Mouse (Mus musculus): ENCODE results near the gene Dnttip2. TPM values are rescaled to one million over a fixed set of nuclear protein-coding genes. Genes with fewer than 3 reads are reported as not detected.
"Not testable (repeated sequence)": the region's sequence is repeated elsewhere in the genome, so short reads cannot be mapped to it uniquely, and the experiment has no call there.

Gene Dnttip2
- polyA plus RNA-seq, 1 experiment from 2014 or later, result 68.1 TPM

DNA sequence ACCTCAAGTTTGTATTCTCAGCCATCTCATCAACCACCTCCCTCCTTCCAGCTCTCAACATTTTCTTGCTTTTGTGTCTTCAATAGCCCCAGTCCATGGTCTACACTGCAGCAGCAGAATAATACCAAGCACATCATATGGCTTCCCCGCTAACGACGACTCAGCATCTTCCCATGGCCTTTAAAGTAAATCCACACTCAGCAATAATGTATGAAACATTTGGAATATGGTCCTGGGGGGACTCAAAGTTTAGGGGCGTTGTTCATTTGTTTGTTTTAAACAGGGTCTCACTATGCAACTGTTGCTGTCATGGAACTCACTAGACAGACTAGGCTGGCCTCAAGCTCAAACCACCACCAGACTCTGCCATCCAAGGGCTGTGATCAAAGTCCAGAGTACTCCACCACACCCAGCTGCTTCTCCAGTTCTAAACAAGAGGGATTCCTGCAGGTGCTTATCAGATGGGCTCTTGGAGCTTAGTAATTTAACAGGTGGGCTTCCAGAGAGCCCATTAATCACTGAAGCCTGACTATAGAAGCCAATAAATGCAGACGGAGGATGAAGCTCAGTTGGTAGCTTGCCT is 14.5 kb downstream of the Dnttip2 start:
- Histone ChIP-seq H3K27ac (ENCODE audit: low read length) (no peak overlapping the region), H3K9ac (replicated peaks; ENCODE audit: low read length) (no peak overlapping the region), H3K27me3 (ENCODE audit: insufficient read depth, low read length) (no peaks in the 10 kb centered on the region), H3K4me2 (replicated peaks; ENCODE audit: low read depth, low read length) (no peak overlapping the region), H3K4me1 (ENCODE audit: insufficient read depth, low read length) (peaks cover 10% of the 10 kb centered on the region; the same call in 1 of the 2 replicates), H3K36me3 (ENCODE audit: insufficient read depth, low read length) (peaks cover 18% of the 10 kb centered on the region), H3K4me3 (ENCODE audit: low read length) (no peak overlapping the region), H3K9me3 (ENCODE audit: low read length) (no peaks in the 10 kb centered on the region)
- 75% methylated on average over 5 of the region's 5 CpGs for WGBS
- ATAC-seq (ENCODE audit: low FRiP score, low TSS enrichment), result no peak

DNA sequence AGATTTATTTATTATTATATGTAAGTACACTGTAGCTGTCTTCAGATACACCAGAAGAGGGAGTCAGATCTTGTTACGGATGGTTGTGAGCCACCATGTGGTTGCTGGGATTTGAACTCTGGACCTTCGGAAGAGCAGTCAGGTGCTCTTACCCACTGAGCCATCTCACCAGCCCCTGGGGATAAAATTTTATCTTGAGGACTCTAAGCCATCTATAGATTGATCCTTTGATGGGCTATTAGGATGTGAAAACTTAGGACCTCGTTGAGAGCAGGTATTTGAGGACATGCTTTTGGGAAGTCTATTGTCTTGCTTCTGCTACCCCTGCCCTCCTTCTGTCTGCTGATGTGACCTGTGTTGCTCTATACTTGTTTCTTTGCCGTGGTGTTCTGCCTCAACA is 15.2 kb downstream of the Dnttip2 start:
- H3K4me3 ChIP-seq (ENCODE audit: low read length); H3K9ac ChIP-seq (replicated peaks; ENCODE audit: low read length); H3K27me3 ChIP-seq (ENCODE audit: insufficient read depth, low read length); H3K27ac ChIP-seq (ENCODE audit: low read length); H3K9me3 ChIP-seq (ENCODE audit: low read length); H3K4me2 ChIP-seq (replicated peaks; ENCODE audit: low read depth, low read length); ATAC-seq (ENCODE audit: low FRiP score, low TSS enrichment): not testable (repeated sequence)
- Histone ChIP-seq H3K4me1 (ENCODE audit: insufficient read depth, low read length) (peaks cover 13% of the 10 kb centered on the region), H3K36me3 (ENCODE audit: insufficient read depth, low read length) (peaks cover 12% of the 10 kb centered on the region)
- WGBS, result 65% methylated on average over 3 of the region's 4 CpGs

DNA sequence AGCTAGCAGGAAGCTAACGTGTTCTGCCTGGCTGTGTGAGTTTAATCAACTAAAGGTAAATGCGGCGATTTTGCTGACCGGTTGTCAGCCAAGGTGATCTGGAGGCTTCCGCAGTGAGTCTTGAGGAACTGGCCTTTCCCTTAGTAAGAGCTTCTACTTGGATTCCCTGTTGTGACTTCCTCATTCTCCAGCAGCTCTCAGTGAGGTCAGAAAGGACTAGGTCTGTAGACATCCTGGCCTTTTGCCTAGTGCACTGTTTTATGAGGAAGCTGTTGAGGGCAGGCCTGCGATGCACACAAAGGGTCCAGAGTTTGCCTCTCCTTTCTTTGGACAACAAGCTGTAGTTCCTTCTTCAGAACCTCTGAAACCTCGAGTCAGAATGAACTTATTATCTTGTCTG is 16.5 kb downstream of the Dnttip2 start:
- Histone ChIP-seq H3K27me3 (ENCODE audit: insufficient read depth, low read length) (no peaks in the 10 kb centered on the region), H3K4me2 (replicated peaks; ENCODE audit: low read depth, low read length) (no peak overlapping the region), H3K9ac (replicated peaks; ENCODE audit: low read length) (no peak overlapping the region), H3K36me3 (ENCODE audit: insufficient read depth, low read length) (0 out of 2 replicates have a peak, but pooled peaks cover 2% of the 10 kb centered on the region), H3K27ac (ENCODE audit: low read length) (0 out of 2 replicates have a peak overlapping the region, but pooled peaks have one; percentile 3), H3K9me3 (ENCODE audit: low read length) (no peaks in the 10 kb centered on the region), H3K4me1 (ENCODE audit: insufficient read depth, low read length) (peaks cover 18% of the 10 kb centered on the region), H3K4me3 (ENCODE audit: low read length) (no peak overlapping the region)
- ATAC-seq (ENCODE audit: low FRiP score, low TSS enrichment), result no peak
- 78% methylated on average over 7 of the region's 7 CpGs for WGBS

DNA sequence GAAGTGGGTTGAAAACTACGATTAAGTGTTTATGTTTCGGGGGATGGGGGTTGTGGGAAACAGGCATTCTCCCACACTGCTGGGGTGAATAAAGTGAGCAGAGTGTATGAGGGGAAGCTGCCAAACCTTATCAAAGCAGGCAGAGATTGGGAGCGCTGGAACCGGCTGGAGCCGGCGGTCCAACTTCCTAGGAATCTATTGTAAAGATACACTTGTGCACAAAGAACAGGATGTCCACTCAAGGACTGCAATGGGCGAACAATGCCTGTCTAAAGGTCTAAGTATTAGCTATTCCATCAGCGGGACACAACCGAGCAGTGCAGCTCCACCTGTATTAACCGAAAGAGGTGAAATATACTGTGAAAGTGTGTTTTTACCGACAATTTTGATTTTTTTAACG is 17.6 kb downstream of the Dnttip2 start:
- H3K4me2 ChIP-seq (replicated peaks; ENCODE audit: low read depth, low read length), result peak overlapping the region; percentile 80
- no peaks in the 10 kb centered on the region for H3K27me3 ChIP-seq (ENCODE audit: insufficient read depth, low read length)
- WGBS, result 50% methylated on average over 12 of the region's 12 CpGs
- peak overlapping the region; percentile 93; the same call in 1 of the 2 replicates for H3K9ac ChIP-seq (replicated peaks; ENCODE audit: low read length)
- H3K36me3 ChIP-seq (ENCODE audit: insufficient read depth, low read length), result no peaks in the 10 kb centered on the region
- no peaks in the 10 kb centered on the region for H3K9me3 ChIP-seq (ENCODE audit: low read length)
- H3K4me1 ChIP-seq (ENCODE audit: insufficient read depth, low read length), result peaks cover 18% of the 10 kb centered on the region
- no peak for ATAC-seq (ENCODE audit: low FRiP score, low TSS enrichment)
- peak overlapping the region; percentile 32; the same call in 1 of the 2 replicates for H3K27ac ChIP-seq (ENCODE audit: low read length)
- no peak overlapping the region; the same call in 1 of the 2 replicates for H3K4me3 ChIP-seq (ENCODE audit: low read length)

DNA sequence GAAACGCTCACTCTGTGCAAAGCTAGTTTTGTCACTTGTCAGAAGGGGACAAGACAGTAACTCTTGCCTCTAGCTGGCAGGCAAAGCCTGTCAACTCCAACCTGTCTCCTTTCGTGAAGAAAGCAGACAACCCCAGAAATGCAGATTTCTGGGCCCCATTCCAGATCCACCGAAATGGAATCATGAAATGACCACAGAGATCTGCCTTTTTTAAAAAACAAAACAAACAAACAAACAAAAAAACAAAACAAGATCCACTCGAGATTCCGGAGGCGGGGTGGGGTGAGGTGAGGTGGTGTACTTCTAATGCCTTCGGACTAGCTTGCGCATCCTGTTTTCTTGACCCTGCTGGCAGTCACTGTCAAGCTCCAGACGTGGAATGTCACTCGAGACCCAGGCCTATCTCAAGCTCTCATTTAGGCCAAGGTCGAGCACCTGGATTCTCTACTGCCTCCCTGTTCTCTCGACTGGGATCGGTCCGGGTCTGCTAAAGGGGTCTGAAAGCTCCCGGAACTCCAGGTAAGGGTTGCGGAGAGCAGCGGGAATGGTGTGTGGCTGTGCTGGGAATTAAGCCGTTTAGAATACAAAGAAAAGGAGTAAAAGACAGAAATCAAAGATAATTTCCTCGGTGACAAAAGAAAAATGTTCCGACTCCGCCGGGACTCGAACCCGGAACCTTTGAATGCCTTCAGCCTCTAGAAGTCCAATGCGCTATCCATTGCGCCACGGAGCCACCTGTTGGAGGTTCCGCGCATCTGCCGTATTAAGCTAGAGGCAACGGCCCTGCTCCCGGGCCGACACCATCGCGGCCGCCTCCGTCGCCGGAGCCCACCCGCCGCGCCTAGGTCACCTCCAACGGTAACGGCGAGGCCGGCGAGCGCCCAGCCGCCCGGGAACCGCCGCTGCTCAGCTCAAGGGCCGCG is 18.4 kb downstream of the Dnttip2 start:
- Histone ChIP-seq H3K9ac (replicated peaks; ENCODE audit: low read length) (peak overlapping the region; percentile 93), H3K27me3 (ENCODE audit: insufficient read depth, low read length) (no peaks in the 10 kb centered on the region), H3K4me1 (ENCODE audit: insufficient read depth, low read length) (peaks cover 18% of the 10 kb centered on the region), H3K27ac (ENCODE audit: low read length) (peak overlapping the region; percentile 97), H3K9me3 (ENCODE audit: low read length) (no peaks in the 10 kb centered on the region), H3K36me3 (ENCODE audit: insufficient read depth, low read length) (no peaks in the 10 kb centered on the region), H3K4me2 (replicated peaks; ENCODE audit: low read depth, low read length) (peak overlapping the region; percentile 80), H3K4me3 (ENCODE audit: low read length) (peak overlapping the region; percentile 82)
- WGBS, result 4% methylated on average over 54 of the region's 54 CpGs
- peak; percentile 84 for ATAC-seq (ENCODE audit: low FRiP score, low TSS enrichment)

DNA sequence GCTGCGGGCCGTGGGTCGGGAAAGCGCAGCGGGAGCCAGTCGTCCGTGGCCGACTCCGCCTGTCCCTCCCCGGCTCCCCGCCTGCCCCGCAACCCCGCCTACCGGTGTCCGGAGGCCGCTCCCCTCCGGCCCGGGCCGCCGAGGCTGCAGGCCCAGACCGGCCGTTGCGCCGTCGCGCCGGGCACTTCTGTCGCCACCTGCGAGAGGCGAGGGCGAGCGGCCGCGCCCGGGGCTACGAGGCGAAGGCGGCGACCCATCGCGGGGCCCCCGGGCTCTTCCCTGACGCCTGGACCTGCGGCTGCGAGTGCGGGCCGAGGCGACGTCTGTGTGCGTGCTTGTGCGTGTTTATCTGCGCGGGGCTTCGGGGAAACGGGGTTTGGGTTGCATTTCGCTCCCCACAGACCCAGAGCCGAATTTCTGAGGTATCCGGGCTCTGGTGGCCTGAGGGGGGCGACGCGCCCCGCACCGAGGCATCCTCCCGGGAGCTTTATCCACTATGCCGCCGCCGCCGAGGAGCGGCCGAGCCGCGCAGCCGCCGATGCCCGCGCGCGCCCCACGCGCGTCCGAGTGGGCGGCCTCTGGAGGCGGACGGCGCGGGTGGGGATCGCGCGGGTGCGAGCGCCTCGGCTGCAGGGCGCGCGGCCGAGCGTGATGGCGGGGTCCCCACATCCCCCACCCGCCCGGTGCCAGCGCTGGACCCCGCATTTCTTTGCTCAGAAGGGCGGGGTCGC is 19.2 kb downstream of the Dnttip2 start:
- Histone ChIP-seq H3K4me3 (ENCODE audit: low read length) (peak overlapping the region; percentile 82), H3K36me3 (ENCODE audit: insufficient read depth, low read length) (no peaks in the 10 kb centered on the region), H3K9ac (replicated peaks; ENCODE audit: low read length) (peak overlapping the region; percentile 93), H3K27ac (ENCODE audit: low read length) (peak overlapping the region; percentile 97), H3K4me1 (ENCODE audit: insufficient read depth, low read length) (peaks cover 18% of the 10 kb centered on the region), H3K9me3 (ENCODE audit: low read length) (no peaks in the 10 kb centered on the region), H3K27me3 (ENCODE audit: insufficient read depth, low read length) (no peaks in the 10 kb centered on the region), H3K4me2 (replicated peaks; ENCODE audit: low read depth, low read length) (peak overlapping the region; percentile 80)
- WGBS, result under 1% methylated on average over 96 of the region's 105 CpGs
- ATAC-seq (ENCODE audit: low FRiP score, low TSS enrichment), result peak; percentile 93

DNA sequence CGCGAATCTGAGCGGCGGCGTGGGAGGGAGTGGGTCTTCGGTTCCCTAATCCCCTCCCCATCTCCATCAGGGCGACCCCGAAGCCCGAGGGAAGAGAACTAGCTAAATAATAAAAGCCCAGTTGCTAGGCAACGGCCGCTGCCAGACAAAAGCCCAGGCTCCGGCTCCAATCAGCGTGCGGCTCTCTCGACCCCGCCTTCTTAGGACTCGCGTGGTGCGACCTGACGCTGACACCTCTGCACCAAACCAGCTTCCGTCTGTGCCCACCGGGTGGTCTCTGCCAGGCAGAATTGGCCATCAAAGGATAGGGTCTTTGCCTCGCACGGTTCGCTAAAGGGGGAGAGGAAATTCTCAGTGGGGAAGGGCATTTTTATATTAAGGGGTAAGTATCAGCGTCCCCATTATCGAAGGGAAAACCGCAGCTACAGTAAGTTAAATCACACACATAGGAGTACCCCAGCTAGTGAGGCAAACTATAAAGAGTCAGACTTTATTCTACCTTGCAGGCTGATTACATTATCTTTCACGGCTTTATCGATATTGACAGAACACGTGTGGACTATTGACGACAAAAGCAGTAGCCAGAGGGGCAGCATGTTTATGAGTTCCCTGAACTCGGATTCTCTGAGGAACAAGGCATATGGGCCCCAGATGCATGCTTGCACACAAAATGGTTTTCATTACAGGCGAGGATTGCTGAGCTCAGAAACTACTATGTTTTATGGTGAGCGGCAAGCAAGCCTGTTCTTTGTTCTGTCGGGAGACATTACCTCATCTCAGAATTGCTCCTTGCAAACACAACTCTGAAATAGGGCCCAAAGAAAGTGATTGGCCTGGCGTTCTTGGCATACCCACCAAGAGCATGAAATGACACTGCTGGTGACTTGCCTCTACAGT is 20.0 kb downstream of the Dnttip2 start, which contains the start of gene Bcar3:
Bcar3 (plus strand) TSS at position 183 of the 897 bp plus-strand sequence.
- peaks cover 18% of the 10 kb centered on the region for H3K4me1 ChIP-seq (ENCODE audit: insufficient read depth, low read length)
- H3K27ac ChIP-seq (ENCODE audit: low read length), result peak within 1 kb of the TSS; percentile 97
- H3K4me3 ChIP-seq (ENCODE audit: low read length), result peak within 1 kb of the TSS; percentile 82
- H3K9ac ChIP-seq (replicated peaks; ENCODE audit: low read length), result peak within 1 kb of the TSS; percentile 93
- no peaks in the 10 kb centered on the region for H3K27me3 ChIP-seq (ENCODE audit: insufficient read depth, low read length)
- H3K36me3 ChIP-seq (ENCODE audit: insufficient read depth, low read length), result no peaks in the 10 kb centered on the region
- WGBS, result 7% methylated on average over 37 of the region's 37 CpGs
- peak; percentile 69 for ATAC-seq (ENCODE audit: low FRiP score, low TSS enrichment)
- H3K9me3 ChIP-seq (ENCODE audit: low read length), result no peaks in the 10 kb centered on the region
- peak within 1 kb of the TSS; percentile 80 for H3K4me2 ChIP-seq (replicated peaks; ENCODE audit: low read depth, low read length)

DNA sequence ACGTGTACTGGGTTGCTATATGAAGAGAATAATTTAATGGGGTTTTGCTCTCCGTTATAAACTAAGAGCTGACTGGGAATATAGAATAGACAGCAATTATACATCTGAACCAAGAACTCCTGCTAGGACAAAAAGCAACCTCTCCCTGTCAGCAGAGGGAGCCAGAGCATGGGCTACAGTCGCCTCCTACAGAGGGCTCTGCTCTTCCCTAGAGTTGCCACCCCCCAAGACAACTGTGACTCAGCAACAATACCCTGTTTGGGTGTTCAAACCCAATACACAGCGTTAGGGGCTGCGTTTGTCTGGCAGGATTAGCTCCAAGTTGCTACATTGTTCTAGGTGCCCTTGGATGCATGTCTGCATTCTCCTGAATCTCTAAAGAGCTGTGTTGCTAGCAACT is 21.3 kb downstream of the Dnttip2 start:
- 13% methylated on average over 5 of the region's 5 CpGs for WGBS
- H3K27ac ChIP-seq (ENCODE audit: low read length), result no peak overlapping the region
- peaks cover 18% of the 10 kb centered on the region for H3K4me1 ChIP-seq (ENCODE audit: insufficient read depth, low read length)
- no peaks in the 10 kb centered on the region for H3K9me3 ChIP-seq (ENCODE audit: low read length)
- H3K36me3 ChIP-seq (ENCODE audit: insufficient read depth, low read length), result no peaks in the 10 kb centered on the region
- no peak for ATAC-seq (ENCODE audit: low FRiP score, low TSS enrichment)
- H3K4me3 ChIP-seq (ENCODE audit: low read length), result no peak overlapping the region
- no peak overlapping the region for H3K4me2 ChIP-seq (replicated peaks; ENCODE audit: low read depth, low read length)
- no peak overlapping the region for H3K9ac ChIP-seq (replicated peaks; ENCODE audit: low read length)
- no peaks in the 10 kb centered on the region for H3K27me3 ChIP-seq (ENCODE audit: insufficient read depth, low read length)

DNA sequence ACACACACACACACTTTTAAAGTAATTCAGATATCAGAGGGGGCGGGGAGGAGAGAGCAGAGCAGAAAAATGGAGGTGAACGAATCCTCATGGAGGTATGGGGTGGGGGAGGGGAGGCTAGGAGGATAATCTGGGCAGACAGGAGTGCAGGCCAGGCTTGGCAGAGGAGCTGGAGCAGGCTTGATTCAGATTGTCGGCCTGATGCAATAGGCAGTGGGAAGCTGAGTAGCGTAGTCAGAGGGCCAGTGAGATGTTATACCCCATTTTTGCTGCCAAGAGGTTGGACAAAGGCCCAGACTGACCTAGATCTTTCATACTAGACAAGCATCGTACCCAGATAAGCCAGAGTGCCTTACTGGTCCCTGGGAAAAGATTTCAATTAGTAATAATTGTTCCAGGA is 22.8 kb downstream of the Dnttip2 start:
- H3K27me3 ChIP-seq (ENCODE audit: insufficient read depth, low read length), result no peaks in the 10 kb centered on the region

More for the DNA sequence above, 22.8 kb downstream of the Dnttip2 start:
- H3K27ac ChIP-seq (ENCODE audit: low read length), result no peak overlapping the region
- no peak for ATAC-seq (ENCODE audit: low FRiP score, low TSS enrichment)
- peaks cover 26% of the 10 kb centered on the region for H3K4me1 ChIP-seq (ENCODE audit: insufficient read depth, low read length)
- H3K9ac ChIP-seq (replicated peaks; ENCODE audit: low read length), result no peak overlapping the region
- WGBS, result 85% methylated on average over 5 of the region's 5 CpGs
- no peak overlapping the region for H3K4me3 ChIP-seq (ENCODE audit: low read length)
- H3K36me3 ChIP-seq (ENCODE audit: insufficient read depth, low read length), result no peaks in the 10 kb centered on the region
- no peaks in the 10 kb centered on the region for H3K9me3 ChIP-seq (ENCODE audit: low read length)
- no peak overlapping the region for H3K4me2 ChIP-seq (replicated peaks; ENCODE audit: low read depth, low read length)

All from kidney, embryonic 16.5 days (tissue).